Mouse (Mus musculus) lung, postnatal 10 days (tissue): ENCODE results near the gene Prdm2.

Experiments
- DNase-seq: peaks from one replicate; pipeline ENCODE4 v3.0.0; 2021

Prdm2 gene

DNA sequence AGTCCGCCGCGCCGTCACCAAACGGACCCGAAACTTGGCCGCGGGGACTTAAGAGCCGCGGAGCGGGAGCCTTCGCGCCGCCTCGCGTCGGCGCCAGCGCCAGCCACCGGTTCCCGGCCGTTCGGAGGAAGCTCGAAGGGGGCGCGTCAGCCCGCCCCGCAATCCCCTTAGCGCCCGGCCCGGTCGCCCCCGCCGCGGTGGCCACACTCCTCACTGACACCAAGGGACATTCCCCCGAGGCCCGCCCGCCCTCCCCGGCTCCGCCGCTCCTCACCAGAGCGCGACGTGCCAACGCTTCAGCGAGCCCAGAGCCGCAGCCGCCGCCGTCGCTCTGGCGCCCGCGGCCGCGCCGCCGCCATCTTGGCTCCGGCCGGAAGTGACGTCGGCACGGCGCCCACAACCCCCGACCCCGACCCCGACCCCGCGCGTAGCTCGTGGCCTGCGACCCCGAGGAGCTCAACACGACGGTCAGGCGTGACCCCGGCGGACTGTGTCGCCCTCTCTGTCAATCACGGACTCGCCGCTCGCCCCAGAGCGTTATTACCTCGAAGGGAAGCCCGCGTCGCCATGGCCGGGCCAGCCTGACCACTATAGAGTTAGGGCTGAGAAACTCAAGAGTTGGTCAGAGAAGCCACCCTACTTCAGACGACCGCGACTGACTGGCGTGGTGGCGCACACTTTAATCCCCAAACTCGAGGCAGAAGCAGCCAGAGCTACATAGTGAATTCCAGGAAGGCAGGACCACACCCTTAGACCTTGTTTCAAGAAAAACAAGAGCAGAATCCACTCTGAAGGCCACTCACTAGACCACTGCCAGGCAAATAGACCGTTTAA is at the start of gene Prdm2:
Prdm2 (minus strand) TSS at position 655 of the 834 bp plus-strand sequence.
- DNase-seq: peak; percentile 62

DNA sequence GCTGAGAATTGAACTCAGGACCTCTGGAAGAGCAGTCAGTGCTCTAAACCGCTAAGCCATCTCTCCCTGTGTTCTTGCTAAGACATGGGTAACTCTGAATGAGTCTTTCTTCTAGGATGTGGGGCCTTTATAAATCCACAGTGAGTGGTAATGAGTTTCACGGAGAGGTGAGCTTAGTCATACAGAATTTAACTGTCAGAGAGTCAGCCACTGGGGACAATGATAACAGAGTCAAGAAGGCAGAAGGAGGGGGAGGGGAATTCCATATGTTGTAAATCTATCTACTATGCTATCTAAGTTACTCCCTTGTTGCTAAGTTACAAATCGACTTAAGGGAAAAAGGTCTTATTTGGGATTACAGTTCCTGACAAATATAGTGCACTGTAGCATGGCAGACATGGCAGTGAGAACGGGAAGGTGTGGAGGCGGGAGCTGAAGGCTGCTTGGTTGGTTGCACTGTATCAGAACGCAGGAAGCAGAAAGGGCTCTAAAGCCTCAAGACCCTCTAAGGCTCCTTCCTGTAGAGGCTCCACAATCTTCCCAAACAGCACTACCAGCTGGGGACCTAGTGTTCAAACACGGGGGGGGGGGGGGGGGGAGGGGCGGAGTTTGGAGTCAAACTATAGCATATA is 47.0 kb upstream of the Prdm2 start:
- DNase-seq: no peak

DNA sequence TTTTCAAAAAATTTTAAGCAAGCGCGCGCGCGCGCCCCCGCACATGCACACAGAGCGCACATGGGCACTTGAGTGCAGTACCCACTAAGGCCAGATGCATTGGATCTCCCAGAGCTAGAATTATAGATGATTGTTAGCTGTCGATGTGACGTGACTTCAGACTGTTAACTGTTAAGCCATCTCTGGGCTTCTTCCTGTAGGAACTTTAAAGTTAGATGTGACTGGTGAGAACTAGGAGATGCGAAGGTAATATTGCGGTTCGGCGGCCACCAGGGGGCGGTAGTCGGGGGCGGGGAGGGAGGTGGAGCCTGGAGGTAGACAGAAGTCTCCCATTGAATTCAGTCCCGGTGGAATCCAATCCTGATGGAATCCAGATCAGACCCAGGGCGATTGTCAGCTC is 45.7 kb upstream of the Prdm2 start:
- DNase-seq: peak; percentile 61

DNA sequence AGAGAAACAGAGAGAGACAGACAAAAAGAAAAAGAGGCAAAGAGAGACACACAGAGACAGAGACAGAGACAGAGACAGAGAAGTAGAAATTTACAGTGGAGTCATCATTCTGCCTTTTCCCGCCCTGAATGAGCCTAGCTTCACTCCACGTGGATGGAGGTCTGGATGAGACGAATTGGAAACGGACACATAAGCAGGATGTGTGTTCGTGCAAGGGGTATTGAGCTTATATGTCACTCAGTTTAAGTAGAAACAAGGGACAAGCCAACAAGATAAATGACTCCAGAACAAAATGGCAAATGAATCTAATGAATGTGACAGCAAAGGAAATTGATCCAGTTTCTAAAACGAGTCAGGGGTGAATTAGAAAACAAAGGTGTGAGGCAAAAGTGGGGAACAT is 45.2 kb upstream of the Prdm2 start:
- DNase-seq: no peak

DNA sequence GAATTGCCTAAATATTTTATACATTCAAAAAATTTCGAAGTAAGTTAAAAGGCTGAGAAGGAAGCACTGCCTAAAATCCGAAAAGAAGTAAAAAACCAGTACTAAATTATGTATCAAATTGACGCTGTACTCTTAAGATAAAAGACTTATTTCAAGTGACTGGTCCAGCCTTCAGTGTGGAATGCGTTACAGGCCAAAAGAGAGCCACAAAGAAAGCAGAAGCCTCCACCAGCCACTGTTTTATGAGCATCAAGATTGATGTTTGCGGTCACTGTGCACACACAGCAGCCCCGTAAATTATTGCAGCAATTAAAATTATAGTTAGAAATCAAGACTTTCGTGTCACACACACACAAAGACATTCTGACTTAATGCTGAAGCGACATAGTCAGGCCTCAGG is 42.7 kb upstream of the Prdm2 start:
- DNase-seq: no peak

DNA sequence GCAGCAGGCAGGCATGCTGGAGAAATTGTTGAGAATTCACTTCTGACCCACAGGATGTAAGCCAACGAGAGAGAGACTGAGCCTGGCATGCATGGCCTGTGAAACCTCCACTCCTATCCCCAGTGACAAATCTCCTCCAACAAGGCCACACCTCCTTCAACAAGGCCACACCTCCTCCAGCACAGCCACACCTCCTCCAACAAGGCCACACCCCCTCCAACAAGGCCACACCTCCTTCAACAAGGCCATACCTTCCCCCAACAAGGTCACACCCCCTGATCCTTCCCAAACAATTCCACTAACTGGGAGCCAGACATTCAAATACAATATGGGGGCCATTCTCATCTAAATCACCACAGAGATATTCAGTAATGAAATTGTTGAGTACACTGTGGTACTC is 40.6 kb upstream of the Prdm2 start:
- DNase-seq: no peak

DNA sequence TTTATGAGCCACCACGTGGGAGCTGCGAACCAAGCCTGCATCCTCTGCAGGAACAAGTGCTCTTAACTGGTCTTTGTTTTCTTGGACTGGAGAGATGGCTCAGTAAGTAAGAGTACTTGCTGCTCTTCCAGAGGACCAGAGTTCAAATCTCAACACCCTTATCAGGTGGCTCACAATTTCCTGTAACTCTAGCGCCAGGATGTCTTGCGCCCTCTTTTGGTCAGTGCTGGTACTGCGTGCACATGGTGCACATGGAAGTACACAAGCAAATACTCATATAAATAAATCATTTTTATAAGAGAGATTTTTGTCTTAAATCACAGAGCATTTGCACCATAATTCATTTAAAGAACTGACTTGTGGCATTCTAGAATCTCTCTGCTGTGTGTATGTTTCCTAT is 35.3 kb upstream of the Prdm2 start:
- no peak for DNase-seq

DNA sequence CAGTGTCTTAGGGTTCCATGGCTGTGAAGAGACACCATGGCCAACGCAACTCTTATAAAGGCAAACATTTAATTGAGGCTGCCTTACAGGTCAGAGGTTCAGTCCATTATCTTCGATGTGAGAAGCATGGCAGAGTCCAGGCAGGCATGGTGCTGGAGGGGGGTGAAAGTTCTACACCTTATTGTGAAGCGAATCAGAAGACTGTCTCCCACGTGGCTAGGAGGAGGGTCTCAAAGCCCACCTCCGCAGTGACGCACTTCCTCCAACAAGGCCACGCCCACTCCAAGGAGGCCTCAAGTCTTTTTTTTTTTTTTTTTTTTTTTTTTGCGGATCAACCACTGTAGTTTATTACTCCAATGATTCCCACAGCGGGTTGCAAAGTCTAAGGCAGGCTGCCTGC is 28.5 kb upstream of the Prdm2 start:
- no peak for DNase-seq

DNA sequence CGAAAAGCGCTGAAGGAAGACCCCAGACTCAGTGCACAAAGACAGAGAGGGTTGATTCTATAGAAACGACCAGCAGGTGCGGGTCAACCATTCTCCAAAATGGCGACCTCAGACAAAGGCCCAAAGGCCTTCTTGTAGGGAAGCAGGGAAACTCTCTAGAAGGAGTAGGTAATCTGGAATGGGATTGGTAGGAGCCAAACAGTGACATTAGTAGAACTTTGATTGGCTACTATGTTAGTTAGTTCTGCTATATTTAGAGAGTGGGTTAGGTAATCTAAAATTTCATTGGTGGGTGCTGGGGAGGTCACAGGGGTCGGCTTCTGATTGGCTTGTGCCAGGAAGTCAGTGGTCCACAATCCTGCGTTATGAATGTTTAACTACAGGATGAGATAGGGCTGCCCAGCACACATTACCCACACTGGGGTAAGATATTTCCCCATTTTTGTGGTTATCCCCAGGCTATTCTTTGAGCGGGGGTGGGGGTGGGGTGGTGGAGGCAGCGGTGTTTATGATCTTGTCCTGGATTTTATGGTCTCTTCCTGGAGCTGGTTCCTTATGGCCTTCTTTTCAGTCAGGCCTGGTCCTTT is 26.9 kb upstream of the Prdm2 start:
- no peak for DNase-seq

DNA sequence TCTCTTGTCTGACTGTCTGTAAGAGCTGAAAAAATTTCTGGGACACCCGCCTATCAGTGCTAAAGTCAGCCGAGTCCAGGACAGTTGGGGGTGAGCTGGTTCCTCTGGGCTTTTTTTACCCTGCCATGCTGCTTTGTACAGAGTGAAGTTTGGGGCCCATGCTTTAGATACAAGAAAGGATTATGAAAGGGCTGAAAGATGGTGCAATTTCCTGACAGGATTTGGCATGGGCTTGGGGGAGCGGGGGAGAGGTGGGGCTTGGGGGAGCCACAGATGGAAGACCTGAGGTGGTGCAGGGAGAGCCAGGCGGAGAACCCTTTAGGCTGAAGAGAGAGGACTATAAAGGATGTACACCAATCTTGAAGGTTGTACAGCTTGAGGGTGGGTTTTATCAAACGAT is 26.3 kb upstream of the Prdm2 start:
- no peak for DNase-seq

DNA sequence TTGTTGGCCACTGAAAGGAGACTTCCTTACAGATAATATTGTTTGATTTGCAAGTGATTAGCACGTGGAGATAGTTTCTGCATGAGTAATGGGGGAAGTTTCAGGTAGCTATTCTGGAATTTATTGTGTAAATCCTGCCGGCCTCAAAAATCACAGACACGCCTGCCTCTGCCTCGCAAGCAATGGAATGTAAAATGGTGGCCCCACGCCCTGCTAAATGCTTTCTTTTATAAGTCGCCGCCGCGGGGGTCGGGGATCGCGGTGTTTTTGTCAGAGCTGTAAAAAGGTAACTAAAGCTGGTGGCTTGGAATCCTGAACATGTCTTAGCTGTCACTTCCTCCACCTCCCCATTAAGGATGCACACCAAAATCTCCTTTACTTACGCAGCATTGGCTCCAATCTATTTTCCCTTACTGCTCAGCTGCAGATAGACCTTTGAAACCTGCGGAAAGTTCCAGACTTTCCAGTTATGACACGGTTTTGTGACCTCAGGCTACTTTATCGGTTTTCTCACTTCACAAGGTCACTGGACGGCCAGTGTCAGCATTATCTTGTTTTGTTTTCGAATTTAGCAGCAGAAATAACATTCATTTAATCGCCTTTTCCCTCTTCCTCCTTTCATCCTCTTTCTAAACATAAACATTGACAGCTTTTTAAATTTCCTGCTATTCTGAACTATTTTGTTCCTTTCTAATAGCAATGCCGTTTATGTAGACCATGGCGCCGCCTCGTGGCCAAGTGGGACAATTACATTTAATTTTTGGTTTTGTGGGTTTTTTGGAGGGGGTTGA is 25.6 kb upstream of the Prdm2 start:
- DNase-seq: peak; percentile 55

DNA sequence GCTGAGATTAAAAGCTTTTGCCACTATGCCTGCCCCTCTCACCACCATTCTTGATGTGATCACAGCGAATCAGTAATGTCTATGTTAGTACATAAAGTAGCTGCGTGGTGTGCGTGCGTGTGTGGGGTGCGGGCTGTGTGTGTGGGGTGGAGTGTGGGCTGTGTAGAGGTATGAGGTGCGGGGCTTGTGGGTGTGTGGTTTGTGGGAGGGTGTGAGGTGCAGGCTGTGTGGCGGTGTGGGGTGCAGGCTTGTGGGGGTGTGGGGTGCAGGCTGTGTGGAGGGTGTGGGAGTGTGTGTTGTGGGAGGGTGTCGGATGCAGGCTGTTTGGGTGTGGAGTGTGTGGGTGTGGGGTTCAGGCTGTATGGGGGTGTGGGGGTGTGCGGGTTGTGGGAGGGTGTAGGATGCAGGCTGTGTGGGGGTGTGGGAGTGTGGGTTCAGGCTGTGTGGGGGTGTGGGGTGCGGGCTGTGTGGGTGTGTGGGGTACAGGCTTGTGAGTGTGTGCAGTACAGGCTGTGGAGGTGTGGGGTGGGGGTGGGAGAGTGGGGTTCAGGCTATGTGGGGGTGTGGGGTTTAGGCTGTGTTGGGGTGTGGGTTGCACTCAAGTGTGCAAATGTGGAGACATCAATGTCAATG is 19.1 kb upstream of the Prdm2 start:
- no peak for DNase-seq

DNA sequence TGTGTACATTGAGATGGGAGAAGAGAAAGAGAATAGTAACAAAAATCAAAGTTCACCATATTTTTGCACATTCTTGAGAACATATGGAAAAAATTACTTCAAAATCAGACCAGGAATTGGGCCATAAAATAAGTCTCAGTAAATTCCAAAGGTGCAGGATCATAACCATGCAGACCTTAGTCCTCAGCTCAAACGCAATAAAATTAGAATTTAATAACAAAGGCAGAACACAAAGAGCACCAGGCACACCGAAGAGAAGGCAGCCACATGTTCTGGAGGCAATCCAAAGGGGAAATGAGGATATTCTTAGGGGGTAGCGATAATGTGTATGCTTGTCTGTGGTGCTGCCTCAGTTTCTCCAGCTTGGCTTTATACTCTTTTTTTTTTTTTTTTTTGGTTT is 18.3 kb upstream of the Prdm2 start:
- DNase-seq: no peak

DNA sequence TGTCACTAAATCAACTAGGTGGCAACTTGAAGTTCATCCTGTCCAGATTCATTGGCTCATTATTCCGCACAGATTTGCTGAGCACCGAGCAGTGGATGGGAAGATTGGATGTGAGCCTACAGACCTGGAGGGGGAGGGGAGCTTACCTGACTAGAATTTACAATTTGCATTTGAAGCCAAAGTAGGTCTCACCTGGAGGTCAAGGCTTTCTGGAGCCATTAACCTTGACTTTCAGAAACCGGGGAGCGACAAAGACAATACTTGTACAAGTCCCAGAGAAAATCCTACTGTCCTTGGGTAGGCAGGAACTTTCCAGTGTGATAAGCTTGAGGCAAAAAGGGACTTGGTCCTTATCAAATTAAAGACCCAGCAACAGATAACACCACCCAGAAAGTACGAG is 15.2 kb upstream of the Prdm2 start:
- DNase-seq: no peak

DNA sequence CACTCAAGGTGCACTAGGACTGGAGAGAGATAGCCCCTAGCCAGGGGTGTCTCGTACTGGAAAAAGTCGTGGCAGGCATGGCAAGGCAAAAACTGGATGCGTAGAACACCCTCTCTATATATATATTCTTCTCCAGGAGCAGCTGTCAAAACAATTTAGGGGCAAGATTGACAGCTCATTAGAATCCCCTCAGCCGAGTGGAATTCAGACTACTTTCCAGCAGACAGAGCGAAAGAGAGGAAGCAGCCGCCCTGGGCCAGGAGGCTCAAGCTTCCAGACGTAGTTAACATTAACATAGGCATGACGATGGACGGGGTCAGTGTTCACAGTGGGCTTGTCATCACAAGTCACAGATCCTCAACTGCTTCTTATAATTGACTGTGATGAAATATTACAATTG is 13.1 kb upstream of the Prdm2 start:
- DNase-seq: no peak

DNA sequence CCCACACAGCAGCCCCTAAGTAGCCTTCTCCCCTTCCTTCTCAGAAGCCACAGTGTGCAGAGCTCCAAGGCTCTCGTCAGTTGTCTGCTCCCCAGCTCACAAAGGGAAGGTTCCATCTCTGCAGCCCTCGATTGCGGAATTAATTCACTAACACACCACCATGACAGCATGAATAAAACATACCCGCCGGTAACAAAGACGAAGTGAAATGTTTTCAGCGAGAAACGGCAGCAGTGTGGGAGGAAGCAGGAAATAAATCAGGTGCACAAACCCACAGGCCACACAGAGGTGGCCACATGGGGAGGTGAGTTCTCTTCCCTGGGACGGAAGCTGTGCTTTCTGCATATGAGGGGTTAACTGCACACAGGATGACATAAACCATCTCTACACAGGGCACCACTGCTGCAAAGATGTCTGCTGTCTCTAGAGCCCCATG is 6.5 kb upstream of the Prdm2 start:
- no peak for DNase-seq

DNA sequence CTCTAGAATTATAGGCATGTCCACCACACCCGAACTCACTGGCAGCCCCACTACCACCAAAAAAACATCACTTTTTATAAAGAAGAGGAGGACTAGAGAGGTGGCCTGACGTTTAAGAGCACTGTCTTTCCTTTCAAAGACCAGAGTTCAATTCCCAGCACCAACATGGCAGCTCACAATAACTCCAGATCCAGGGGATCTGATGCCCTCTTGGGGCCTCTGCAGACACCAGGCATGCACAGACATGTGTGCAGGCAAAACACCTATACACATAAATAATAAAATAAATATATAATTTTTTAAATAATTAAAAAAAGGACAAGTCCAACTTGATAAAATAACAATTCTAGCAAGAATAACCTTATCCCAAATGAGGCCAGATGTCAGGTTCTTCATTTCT is 6.1 kb upstream of the Prdm2 start:
- no peak for DNase-seq

DNA sequence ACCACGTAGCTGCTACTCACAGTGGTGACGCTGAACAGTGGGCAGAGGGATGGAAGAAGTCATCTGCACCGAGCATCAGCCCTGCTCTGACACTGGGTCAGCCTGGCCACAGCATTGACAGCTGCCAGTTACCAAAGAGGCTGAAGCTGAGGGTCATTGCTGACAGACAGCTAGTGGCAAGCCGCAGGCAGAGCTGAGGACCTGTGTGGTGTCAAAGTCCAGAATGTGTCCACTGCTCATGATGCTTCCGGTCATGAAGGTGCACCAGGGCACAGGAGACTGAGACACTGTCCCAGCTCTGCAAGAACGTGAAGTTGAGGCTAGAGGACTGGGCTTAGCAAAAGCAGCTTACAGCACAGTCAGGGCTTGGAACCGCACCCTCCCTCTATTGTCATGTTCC is 4.4 kb upstream of the Prdm2 start:
- no peak for DNase-seq

DNA sequence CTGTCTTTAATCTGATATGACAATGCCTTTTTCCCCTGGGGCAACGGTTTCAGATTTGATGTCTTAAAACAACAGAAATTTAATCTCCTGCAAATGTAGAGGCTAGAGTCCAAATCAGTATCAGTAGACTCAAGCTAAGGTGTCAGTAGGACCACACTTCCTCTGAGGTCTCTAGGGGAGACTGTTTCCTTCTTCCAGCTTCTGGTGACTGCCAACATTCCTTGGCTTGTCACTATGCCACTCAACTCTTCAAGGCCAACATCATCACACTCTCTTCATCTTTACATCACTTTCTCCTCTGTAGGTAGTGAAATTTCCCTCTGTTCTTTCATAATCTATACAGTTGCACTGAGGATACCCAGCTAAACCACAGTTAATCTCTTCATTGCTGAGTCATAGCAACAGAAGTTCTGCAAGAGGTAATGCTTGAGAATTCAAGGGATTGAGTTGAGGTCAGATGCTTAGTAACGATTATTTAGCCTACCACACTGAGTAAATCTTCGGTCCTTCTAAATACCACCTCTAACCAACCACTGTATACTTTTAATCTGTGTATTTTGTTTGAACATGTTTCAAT is 1.5 kb upstream of the Prdm2 start:
- no peak for DNase-seq

DNA sequence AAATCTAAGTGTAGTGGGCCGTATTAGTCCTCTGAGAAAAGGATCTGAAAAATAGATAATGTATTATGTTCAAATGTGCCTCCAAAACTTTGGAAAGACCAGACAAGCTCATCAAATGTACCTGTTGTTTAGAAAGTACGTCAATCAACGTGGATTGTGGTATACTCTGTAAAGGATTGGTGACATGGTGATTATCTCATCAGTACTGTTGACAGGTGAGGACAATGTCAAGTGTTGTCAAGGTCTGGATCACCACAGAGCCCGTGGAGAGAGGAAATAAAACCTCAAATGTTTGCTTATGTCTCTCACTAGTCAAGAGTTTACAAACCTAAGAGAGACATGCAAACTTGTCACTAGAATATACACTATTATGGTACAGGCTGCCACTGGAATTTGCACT is 776 bp upstream of the Prdm2 start:
- no peak for DNase-seq

DNA sequence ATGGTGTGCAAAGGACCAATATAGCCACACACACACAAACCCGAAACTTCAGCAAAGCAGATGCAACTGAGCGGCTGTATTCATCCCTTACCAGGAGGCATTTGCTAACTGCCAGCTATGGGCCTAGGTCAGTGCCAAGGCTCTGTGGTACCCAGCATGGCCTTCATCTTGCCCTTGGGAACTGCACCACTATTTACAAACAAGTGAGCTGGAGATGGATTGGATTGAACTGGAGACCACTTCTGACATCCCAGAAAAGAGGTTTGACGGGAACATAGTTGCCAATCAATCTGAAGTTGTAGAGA is 332 bp upstream of the Prdm2 start:
- no peak for DNase-seq

DNA sequence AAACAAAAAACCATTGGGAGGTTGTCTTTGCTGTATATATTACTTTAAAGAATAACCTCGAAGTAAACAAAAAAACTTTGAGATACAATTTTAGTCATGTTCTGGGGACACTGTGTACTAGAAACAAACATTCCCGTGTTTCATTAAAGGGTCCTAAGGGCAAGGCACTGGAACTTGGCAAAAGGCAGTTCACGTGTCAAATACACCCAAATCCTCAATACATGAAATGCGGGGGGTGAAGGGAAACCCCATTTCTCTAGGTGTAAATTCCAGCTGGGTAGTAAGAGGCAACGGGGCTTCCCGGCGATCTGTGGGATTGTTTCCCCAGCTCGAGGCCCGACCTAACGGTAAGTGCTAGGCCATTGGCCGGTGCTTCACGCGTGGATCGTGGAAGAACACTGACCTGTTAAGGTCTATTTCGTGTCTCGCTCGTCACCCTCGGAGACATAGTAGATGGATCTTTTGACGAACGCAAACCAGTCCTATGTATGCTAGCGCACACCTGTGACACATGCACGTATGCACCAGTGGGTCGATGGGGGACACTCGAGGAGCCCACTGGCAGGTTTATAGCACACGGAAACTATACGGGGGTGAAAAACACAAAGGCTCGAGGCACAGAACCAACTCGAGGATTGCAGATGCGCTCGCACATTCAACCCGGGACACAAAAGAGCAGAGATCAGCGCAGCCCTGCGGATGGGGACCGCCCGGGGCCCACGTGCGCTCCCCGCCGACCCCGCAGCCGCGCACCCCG is 1.0 kb downstream of the Prdm2 start:
- DNase-seq: peak; percentile 25
